Mouse (Mus musculus) T-helper 1 cell (primary cell): ENCODE results near the gene Hoxb8.

Experiments used
- in situ Hi-C: fragments of 300-600 bp; cut with MboI, MseI; formaldehyde crosslinking; loops from one replicate; pipeline ENCODE4 v1.15.1; 2025; ENCODE audit warnings: high pct_unique_total_duplicates

The Hoxb8 gene

GRCm38 (mm10) chr11:96311520-96312417 is 30.1 kb downstream of the Hoxb8 start:
- in situ Hi-C loops = no loop called here

- in situ Hi-C loops = no loop called here
Measured at GRCm38 (mm10) chr11:96313134-96313533, 31.4 kb downstream of the Hoxb8 start.

GRCm38 (mm10) chr11:96313806-96314428 is 32.2 kb downstream of the Hoxb8 start:
- in situ Hi-C loops = no loop called here

GRCm38 (mm10) chr11:96314671-96315343 is 33.1 kb downstream of the Hoxb8 start:
- in situ Hi-C loops = no loop called here

GRCm38 (mm10) chr11:96315344-96315681 is 33.6 kb downstream of the Hoxb8 start:
- in situ Hi-C loops = no loop called here

GRCm38 (mm10) chr11:96316696-96317607 is 35.2 kb downstream of the Hoxb8 start:
- in situ Hi-C loops = no loop called here

- in situ Hi-C loops = no loop called here
Measured at GRCm38 (mm10) chr11:96317608-96318367, 36.1 kb downstream of the Hoxb8 start, which contains the start of gene Hoxb4. Gene Hoxb4 (plus strand): TSS chr11:96318267.

- in situ Hi-C loops = no loop called here
Measured at GRCm38 (mm10) chr11:96318368-96319070, 36.8 kb downstream of the Hoxb8 start.

GRCm38 (mm10) chr11:96319071-96319902 is 37.6 kb downstream of the Hoxb8 start:
- in situ Hi-C loops = no loop called here

- in situ Hi-C loops = no loop called here
Measured at GRCm38 (mm10) chr11:96319910-96320309, 38.2 kb downstream of the Hoxb8 start.

- in situ Hi-C loops = no loop called here
Measured at GRCm38 (mm10) chr11:96320688-96321087, 39.0 kb downstream of the Hoxb8 start.

GRCm38 (mm10) chr11:96321846-96322245 is 40.1 kb downstream of the Hoxb8 start:
- in situ Hi-C loops = no loop called here

GRCm38 (mm10) chr11:96322738-96323137 is 41.0 kb downstream of the Hoxb8 start:
- in situ Hi-C loops = no loop called here

GRCm38 (mm10) chr11:96323154-96323553 is 41.4 kb downstream of the Hoxb8 start, which contains the start of gene Hoxb3:
Gene Hoxb3 (plus strand): TSS chr11:96323326.
- in situ Hi-C loops = no loop called here

GRCm38 (mm10) chr11:96324125-96324524 is 42.4 kb downstream of the Hoxb8 start:
- in situ Hi-C loops = no loop called here

- in situ Hi-C loops = no loop called here
Measured at GRCm38 (mm10) chr11:96324965-96325364, 43.3 kb downstream of the Hoxb8 start.

GRCm38 (mm10) chr11:96325747-96326212 is 44.1 kb downstream of the Hoxb8 start:
- in situ Hi-C loops = no loop called here

GRCm38 (mm10) chr11:96326705-96327104 is 45.0 kb downstream of the Hoxb8 start:
- in situ Hi-C loops = no loop called here

- in situ Hi-C loops = no loop called here
Measured at GRCm38 (mm10) chr11:96327122-96327521, 45.4 kb downstream of the Hoxb8 start.
